Mouse (Mus musculus) cerebellum, adult 18-20 months (tissue): ENCODE measurements around the gene Asic3.
"Not testable (repeated sequence)": the region's sequence is repeated elsewhere in the genome, so short reads cannot be mapped to it uniquely, and the experiment has no call there.

ENCODE experiments used
- DNase-seq, 2 experiments: peaks; one replicate each; pipeline ENCODE4 v3.0.0; 2021

The Asic3 gene

DNA sequence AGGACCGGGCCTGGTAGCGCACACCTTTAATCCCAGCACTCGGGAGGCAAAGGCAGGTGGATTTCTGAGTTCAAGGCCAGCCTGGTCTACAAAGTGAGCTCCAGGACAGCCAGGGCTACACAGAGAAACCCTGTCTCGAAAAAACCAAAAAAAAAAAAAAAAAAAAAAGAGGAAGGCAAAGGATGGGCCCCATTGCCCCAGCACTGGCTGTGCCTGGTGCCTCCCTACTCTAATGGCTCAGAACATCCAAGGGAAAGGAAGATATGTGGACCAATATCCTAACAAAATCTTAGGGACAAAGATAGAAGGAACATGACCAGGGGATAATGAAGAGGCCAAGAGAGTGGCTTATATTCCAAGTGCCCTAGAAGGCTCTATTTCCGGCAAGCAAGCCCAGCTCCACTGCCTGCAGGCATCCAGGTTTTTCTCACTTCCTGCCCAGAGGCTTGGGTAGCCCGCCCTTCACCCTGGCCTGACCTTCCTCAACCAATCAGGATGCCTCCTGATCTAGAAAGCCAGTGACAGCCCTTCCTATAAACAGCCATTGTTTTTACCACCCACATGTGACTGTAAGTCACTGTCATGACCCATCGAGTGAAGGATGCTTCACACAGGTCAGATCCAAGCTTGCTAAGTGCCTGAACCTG is 24.1 kb upstream of the Asic3 start:
- no peak for DNase-seq

DNA sequence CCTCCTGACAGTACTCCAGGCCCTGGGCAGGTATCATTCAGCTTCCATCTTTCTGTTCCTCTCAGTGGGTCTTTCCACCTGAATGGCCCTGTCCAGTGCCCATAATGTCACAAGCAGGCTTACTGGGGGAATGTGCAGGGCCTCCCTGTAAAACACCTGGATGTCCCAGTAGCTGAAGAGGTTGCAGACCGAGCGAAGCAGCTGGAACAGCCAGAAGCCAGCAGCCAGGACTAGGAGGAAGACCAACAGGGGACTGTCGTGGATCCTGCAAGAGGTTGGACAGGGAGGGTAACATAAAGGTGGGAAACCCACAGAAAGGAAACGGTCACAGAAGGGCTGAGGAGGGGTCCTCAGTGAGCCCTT is 23.6 kb upstream of the Asic3 start:
- no peak for DNase-seq

DNA sequence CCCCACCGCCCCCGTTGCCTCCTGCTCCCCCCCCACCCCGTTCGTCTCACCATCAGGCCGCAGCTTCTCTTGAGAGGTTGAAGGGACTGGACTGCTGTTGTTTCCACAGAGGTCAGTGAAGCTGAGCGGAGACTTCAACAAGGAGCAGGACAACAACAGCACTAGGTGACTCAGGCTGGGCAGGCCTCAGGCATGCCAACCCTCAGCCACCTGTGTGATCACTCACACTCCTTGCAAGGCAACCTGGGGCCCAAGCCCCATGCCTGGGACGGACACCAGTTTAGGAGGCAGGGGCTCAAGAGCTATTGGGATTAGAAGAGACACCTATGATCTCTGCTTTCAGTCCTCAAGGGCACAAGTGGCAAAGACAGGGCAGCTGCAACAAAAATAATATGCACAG is 21.3 kb upstream of the Asic3 start, which contains the start of gene Atg9b:
Atg9b (minus strand) TSS at position 280 of the 400 bp plus-strand sequence.
- DNase-seq = no peak

DNA sequence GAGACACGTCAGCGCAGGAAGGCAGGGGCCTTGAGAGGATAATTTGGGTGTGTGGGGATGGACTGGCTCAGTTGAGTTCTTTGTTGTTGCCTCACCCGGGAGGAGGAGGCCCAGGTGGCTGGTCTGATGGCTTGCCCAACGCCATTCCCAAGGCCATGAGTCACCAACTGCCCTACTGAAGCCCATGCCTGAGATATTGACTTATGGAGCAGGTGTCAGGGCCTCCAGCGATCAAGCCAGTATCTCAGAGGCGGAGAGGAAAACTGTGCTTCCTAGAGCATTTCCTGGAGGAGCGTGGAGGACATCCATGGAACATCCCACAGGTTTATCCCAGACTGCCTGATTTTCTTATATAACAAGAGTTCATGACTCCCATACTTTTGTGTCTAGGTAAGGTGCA is 20.5 kb upstream of the Asic3 start:
- no peak for DNase-seq

DNA sequence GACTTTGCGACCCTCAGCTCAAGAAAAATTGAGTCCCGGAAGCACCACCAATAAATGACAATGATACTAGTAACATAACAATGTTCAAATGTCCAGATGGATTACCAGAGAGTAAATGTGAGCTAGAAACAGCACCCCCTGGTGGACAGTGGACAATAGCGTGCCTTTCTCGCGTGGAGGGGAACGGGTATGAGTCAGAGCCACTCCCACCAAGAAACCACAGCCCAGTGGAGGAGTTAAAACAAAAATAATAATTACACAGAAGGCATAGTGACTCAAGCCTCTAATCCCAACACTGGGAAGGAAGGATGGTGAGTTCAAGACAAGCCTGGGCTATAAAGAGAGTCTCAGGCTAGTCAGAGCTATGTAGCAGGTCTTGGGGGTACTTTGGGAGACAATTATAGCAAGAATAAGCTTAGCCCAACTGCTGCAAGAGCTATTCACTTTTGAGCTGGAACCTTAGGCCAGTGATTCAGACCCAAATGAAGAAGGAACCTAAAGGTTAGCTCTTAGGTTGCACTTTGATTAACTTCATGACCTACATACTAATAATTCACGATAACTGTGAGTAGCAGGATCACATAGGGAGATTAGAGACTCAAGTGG is 19.7 kb upstream of the Asic3 start, which contains the start of gene Abcb8:
Abcb8 (plus strand) TSS at position 272 of the 606 bp plus-strand sequence.
- DNase-seq = peak; percentile 78 to 84

DNA sequence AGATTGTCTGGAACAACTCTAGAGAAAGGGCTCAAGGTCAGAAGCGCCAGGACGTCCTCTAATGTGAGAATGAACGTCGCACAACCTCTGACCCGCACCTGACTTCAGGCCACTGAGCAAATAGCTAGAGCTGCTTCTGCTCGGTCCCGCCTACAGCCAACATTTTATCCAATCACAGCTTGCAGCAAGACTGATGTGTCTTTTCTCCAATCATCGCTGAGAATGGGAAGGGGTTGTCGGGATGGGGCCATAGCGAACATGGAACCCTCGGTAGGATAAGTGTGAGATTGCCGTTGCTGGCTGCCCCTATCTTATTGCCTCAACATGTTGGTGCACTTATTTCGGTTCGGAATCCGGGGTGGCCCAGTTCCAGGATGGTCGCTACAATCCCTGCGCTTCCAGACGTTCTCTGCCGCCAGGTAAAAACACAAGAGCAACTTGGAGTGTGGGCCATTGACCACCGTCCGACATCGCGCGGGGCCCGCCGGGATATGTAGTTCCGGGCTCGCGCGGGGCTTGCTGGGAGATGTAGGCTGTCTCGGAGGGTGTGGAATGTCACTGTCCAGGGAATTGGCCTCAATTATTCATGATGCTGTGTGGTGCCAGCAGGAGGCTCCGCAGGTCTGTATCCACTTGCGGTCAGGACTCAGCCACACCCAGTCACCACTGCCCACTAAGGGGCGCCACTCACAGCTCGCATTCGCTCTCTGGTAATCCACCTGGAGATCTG is 18.9 kb upstream of the Asic3 start:
- DNase-seq = peak; percentile 97 to 98

DNA sequence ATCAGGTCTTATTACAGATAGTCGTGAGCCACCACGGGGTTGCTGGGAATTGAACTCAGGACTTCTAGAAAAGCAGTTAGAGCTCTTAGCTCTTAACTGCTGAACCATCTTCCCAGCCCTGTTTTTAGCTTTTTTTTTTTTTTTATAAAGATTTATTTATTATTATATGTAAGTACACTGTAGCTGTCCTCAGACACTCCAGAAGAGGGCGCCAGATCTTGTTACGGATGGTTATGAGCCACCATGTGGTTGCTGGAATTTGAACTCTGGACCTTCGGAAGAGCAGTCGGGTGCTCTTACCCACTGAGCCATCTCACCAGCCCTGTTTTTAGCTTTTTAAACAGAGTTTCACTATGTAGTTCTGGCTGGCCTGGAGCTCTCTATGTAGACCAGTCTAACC is 16.9 kb upstream of the Asic3 start:
- DNase-seq = not testable (repeated sequence)

DNA sequence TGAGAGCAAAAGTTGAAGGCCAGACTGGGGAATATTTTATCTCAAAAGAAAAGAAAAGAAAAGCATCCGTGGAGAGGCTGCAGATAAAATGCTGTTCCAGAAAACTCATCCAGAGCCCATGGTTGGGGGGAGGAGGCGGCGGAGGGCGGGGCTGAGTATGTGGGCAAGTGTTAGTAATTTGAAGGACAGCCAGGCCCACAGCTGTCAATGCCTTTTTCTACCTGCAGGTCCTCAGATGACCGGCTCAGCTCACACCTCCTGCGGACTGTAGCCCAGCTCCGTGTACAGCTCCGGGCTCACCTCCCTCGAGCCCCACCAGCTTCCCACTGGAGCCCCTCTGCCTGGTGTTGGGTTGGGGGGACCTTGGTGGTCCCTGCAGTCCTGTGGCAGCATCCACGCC is 13.5 kb upstream of the Asic3 start:
- DNase-seq = no peak

DNA sequence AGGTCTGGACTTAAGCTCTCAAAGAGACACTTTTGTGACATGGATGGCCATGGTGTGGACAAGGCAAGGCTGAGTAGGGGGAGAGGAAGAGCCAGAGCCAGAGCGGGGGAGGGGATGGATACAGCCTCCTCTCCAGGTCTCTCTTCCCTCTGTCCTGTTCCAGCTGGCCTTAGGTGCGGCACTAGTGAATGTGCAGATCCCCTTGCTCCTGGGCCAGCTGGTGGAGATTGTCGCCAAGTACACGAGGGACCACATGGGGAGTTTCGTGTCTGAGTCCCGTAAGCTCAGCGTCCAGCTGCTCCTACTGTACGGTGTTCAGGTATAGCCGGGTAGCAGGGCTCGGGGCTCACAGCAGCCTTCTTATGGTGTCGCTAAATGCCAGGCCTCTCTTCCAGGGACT is 12.8 kb upstream of the Asic3 start:
- no peak for DNase-seq

DNA sequence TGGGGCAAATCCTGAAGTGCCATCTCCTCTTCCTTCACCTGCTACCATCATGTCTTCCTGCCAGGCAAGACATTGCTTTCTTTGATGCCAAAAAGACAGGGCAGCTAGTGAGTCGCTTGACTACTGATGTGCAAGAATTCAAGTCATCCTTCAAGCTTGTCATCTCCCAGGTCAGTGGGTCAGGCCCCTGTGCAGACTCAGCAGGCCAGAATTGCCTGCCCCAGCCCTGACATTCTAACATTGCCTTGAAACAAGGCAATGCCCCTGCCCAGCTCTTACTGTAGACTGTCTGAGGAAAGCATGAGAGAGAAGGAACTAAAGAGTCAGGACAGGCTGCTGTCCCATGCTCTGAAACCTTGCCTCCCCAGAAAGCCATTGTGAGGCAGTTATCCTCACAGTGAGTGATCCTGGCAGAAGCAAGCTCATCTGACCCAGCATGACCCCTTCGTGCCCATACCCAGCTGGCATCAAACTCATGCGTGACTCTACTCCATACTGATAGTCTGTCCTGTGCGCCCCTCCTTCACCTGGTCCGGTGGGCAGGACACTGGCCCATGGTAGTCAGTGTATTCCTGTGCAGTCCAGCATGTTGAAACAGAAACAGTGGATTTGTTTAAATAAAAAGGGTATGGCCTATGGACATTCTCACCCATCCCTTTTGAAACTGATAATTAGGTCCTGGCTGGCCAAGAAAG is 12.1 kb upstream of the Asic3 start:
- DNase-seq = no peak

DNA sequence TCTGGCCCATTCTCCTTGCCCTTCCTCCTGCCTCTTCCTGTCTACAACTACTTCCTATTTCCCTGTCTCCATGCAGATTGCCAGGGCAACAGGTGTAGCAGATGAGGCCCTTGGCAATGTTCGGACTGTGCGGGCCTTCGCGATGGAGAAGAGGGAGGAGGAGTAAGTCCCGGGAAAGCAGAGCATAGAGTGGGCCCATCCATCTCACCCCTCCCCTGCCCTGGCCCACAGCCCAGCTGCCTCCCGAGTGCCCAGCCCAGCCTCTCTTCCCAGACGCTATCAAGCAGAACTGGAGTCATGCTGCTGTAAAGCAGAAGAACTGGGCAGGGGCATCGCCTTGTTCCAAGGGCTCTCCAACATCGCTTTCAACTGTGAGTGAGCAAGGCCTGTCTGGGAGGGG is 11.2 kb upstream of the Asic3 start:
- no peak for DNase-seq

DNA sequence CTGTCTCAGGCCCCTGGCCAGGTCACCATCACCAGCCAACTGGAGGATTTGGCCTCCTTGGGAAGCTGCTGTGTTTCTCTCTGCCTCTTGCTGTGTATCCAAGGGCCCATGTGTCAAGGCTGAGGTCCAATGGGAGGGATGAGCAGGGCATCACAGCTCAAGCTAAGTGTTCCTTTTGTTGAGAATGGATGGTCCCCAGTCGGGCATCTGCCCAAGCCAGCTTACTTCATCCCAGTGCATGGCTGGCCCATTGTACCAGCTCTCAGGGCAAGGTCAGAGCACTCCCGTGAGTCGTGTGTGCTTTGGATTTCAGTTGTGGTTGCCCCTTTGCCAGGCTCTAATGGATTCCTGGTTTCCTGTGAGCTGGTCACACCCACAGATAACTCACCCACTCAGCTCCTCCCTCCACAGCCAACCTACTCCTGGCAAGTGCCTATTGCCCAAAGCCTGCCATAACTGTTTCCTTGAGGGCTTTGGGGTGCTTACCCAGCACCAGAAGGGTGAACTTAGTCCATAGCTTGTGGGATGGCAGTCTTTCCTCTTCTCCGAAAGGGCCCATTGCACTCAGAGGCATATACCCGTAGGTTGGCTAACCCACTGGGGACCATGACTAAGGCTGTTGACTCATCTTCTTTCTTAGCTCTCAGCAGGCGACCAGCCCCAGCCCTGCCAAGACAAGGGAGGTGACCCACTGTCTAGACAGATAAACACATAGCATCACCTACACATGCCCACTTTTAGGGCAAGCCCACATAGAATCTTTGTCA is 8.4 kb upstream of the Asic3 start:
- DNase-seq = no peak

DNA sequence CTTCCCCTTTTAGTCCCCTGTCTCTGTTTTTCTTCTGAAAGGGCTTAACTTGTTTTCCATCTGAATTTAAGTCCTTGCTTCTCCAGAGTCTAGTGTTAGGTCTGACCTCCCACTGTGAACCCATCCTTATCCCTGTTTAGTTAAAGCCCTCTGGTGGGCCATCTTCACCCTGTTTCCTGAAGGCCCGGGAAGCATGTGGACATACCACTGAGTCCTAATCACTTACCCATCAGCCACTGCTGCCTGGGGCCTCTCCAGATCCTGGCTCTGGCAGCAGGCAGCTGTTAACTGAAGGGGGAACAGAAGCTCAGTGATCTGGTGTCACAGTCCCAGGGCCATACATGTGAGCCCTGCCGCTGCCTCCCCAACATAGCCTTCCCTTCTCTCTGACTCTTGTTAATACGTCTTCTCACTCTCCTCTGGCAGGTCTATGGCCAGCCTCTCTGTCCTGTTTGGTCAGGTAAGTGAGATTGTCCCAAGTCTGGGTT is 7.8 kb upstream of the Asic3 start:
- DNase-seq = no peak

DNA sequence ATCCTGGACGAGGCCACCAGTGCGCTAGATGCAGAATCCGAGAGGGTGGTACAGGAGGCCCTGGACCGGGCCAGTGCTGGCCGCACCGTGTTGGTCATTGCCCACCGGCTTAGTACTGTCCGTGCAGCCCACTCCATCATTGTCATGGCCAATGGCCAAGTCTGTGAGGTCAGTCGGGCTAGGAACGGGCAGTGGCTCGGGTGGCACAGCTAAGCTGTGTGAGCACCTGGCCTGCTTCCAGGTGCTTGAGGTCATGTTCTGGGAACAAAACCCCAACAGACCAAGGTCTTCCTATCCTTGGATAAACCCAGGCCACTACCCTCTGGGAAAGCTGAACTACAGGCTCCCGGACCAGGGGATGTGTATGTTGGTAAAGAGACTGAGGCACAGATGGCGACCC is 4.5 kb upstream of the Asic3 start:
- DNase-seq = no peak

DNA sequence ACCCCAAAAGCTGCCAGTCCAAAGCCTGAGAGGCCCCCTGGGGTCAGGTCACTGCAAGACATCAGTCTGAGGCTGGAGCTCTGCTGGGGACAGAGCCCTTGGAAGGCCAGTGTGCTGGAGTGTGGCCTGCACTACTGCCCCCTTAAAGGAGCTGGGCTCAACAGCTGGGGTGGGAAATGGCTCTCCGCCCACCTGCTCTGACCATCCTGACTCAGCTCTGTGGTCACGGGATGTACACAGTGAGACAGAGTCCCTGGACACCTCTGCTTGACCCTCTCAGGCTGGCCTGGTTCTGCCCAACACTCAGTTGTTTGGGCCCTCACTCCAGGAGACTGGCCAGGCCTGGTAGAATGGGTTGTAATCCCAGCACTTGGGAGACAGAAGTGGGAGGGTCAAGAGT is 3.7 kb upstream of the Asic3 start:
- DNase-seq = no peak

DNA sequence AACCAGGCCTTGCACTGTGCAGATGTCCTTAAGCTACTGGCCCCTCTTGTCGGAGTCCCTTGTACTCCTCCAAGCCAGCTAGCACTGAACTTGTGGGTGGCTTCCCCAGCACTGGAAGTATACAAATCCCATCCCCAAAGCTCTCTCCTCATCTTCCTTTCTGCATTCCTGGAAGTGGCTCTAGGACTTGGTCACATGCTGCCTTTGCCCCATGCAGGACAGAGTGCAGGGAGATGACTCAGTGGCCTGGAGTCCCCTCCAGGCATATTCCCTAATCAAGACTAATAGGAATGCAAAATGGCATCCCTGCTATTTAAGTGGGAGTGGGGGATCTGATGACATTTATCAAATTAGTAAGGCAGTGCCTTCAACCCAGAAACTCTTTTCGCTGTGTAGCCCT is 1.1 kb upstream of the Asic3 start:
- no peak for DNase-seq

DNA sequence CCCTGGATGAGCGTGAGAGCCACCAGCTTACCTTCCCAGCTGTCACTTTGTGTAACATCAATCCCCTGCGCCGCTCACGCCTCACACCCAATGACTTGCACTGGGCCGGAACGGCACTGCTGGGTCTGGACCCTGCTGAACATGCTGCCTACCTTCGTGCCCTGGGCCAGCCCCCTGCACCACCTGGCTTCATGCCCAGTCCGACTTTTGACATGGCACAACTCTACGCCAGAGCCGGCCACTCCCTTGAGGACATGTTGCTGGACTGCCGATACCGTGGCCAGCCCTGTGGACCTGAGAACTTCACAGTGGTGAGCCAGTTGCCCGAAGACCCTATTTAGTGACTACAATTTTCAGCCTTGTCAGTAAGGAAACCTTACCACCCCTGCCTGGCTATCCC is 746 bp downstream of the Asic3 start:
- DNase-seq = no peak

DNA sequence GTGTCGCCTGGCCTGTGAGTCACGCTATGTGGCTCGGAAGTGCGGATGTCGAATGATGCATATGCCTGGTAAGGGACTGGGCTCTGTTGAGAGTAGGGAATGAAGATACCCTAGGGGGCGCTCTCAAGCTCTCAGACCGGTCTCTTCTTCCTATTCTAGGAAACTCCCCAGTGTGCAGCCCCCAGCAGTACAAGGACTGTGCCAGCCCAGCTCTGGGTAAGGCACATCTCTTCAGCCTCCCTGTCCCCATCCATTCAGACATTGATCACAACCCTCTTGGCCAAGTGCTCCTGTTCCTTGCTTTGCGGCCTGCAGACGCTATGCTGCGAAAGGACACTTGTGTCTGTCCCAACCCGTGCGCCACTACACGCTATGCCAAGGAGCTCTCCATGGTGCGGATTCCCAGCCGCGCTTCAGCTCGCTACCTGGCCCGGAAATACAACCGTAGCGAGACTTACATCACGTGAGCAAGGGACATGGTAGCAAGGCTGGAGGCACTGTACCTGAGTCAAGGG is 3.1 kb downstream of the Asic3 start:
- DNase-seq = peak; percentile 81 to 82

DNA sequence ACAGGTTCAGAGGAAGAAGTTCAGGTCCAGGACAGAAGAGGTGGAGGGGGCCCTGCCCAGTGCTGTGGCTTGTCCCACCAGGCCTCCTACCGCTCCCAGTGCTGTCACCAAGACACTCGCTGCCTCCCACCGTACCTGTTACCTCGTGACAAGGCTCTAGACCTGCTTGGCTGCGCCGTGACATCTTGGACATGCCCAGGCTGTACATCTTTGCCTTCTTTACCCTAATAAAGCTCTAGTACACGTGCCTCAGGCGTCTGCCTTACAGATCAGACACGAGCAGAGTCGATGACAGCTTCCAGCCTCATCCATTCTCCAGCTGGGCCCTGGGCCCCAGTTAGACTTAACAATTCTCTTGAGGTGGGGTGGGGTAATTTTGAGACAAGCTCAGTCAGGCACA is 4.4 kb downstream of the Asic3 start:
- no peak for DNase-seq

DNA sequence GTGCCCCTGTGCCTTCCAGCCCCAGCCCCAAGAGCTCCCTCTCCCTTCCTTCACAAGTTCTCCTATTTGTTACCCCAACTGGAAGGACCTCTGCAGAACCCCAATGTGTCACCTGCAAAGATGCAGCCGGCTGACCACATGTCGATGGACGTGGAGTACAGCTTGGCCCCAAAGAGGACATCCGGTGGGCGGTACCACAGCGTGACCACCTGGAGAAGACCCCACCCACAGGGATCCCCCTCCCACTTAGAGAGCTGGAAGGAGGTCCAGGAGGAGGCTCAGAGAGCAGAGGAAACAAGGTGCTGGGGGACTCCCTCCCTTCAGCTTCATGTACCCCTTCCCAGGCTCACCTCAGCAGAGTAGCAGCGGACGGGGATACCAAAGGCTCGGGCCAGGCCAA is 7.2 kb downstream of the Asic3 start:
- no peak for DNase-seq

DNA sequence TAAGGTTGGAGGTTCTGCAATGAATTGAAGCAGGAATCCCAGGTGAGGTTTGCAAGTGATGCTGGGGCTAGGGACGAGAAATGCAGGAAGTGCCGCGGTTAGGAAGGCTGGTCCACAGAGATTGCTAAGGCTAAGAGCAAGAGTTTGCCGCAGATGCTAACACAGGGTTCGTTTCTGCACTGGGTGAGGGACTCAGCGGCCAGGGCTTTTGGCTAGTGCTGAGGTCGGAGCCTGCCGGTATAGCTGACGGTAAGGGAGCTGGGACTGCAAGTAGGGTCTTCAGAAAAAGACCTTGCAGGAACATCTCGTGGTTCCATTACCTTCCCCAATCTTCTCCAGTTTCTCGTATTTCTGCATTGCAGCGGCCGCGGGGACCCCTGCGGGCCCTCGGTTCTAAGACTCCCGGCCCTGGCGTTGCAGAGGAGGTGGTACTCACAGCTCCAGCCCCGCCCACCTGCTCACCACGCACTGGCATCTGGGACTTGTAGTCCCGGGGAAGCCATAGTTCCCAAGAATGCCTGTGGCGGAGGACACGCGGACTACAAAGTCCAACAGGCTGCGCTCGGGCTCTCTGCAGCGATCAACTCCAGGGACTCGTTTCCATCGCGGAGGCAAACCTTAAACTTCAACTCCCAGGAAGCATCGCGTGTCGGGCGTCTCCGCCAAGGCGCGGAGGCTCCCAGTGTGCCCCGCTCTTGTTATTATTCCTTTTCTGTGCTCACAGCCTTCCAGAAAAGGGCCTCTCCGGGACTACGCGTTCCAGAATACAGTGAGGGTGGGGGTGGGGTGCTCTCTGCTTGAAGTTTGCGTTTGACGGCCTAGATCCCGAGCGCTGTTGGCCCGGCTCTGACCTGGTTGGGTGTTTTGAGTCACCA is 10.2 kb downstream of the Asic3 start, which contains the start of the genes Cdk5 and Slc4a2:
Cdk5 (minus strand) TSS at position 402 of the 875 bp plus-strand sequence.
Slc4a2 (plus strand) TSS at position 709 of the 875 bp plus-strand sequence.
- peak; percentile 98 to 100 for DNase-seq
